In genomic region chr5:115696811-115697210, GRCm38 (mm10) we compare ENCODE assay signal across 7 mouse cellular contexts.
"Had no signal": no experiment of that assay in that cellular context is flagged by ENCODE, and none has a peak within 500 bp of the region (broad histone marks: within the 10 kb centered on the region; RNA-seq: fewer than 3 reads in every experiment).

No protein-coding gene starts in this region.

- DNase-seq: left cerebral cortex, postnatal 4 days; liver, postnatal 0 days; lung, embryonic 14.5 days; retina, postnatal 1 day; right cerebral cortex, postnatal 25 days; spleen, adult 18-20 months; thymus, postnatal 36 days had no signal
